Mouse (Mus musculus) brain, adult 2 months (tissue): ENCODE measurements around the gene Olfr1100.

Experiments used
- DNase-seq: peaks from one replicate; pipeline ENCODE4 v3.0.0; 2011; ENCODE audit warnings: low read depth, low spot score

Gene Olfr1100

DNA sequence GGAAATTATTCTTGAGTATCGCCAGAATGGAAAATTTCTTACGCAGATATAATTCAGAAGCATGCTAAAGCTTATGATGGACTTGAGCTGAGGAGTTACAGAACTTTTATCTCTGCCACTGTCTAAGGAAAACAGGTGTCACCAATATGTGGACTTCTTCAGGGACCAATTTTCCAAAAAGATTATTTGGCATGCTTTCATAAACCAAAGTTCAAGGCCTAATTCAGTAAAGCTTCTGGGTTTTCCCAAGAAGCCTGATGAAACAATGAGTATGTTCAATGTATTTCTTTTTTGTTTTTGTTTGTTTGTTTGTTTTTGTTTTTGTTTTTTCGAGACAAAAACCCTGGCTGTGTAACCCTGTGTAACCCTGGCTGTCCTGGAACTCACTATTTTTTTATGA, at the start of gene Olfr1100:
Gene Olfr1100, minus strand, starts transcription at position 101 of the 400 bp plus-strand sequence.
- DNase-seq, result no peak

DNA sequence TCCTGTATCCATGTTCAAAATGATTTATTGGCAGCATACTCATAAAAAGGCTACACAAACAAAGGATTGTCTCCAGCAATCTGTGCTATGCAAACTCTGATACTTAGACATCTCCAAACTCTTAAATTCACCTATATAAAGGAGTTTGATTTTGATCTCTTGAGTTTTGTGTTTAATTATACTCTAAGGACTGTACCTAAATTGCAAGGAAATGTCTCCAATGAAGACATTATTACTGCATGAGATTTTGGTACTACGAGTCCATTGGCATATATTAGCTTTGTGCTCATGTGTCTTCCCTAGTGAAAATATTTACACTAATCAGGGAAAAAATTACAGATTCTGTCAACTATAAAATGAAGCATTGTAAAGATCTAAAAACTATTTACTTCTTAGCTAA, 47.2 kb upstream of the Olfr1100 start, which contains the start of gene Olfr1104:
Gene Olfr1104, minus strand, starts transcription at position 101 of the 400 bp plus-strand sequence.
- DNase-seq, result no peak

DNA sequence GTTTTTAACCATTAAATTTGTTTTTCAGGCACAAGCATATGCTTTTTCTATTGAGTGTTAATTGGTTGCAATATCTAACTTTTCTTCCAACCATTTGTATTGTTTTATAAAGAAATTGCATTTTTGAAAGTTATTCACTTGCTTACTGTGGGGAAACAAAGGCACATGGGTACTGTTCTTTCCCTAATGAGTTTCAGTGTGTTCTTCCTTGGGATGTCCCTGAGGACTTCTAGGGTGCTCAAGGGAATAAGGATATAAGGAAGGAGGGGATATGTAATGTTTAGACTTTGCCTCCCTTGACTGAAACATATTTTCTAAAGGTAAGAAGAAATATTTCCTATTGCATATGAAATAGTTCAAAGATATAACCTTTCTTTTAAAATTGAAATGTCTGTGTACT, 18.3 kb upstream of the Olfr1100 start, which contains the start of gene Olfr1102:
Gene Olfr1102, plus strand, starts transcription at position 301 of the 400 bp plus-strand sequence.
- DNase-seq, result no peak

DNA sequence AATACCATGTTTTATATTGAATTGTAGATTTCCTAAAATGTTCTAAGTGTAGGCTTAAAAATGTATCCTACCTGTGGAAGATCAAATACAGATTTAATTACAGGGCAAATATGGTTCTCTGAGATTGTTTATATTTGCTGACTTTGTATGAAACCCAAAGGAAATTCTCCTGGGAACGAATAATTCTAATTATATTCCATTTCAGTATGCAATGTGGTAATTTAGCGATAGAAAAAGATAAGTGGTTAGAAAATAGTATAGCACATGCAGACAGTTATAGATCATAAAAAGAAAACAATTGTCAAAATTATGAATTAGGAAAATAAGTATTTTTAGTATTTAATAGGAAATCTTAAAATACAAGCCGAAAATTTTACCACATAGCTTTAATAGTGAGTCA, 11.4 kb upstream of the Olfr1100 start, which contains the start of gene Olfr1101:
Gene Olfr1101, minus strand, starts transcription at position 101 of the 400 bp plus-strand sequence.
- no peak for DNase-seq

DNA sequence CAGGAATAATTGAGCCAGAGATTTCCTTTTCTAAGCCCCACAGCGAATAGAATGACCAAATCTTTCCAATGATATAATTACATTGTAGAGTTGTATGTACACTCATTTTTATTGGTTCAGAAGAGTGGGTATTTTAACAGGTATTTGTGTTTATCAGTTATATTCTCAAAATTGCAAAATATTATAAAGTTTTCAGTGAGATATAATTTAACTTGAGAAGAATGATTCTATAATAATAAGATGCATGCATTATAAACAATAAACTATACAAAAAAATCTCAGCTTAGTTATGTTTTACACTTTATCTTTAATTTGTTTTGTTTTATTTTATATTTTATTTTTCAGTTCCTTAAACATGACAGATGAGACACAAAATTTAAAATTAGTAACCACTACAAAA, 19.2 kb downstream of the Olfr1100 start, which contains the start of gene Olfr1099:
Gene Olfr1099, minus strand, starts transcription at position 101 of the 400 bp plus-strand sequence.
- no peak for DNase-seq

DNA sequence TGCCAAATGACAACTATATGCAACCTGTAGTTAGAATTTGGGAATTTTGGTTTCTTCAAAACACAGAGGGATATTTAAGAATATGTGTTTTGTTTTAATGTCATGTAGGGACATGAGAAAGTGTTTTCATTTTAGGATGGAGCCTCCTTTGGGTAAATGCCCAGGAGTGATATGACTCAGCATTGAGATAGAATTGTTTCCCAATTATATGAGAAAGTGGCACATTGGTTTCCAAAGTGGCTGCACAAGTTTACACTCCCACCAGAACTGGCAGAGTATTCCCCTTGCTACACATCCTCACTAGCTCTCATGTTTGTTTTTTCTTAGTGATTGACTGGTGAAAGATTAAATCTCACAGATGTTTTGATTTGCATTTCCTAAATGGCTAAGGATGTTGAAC, 53.2 kb downstream of the Olfr1100 start:
- peak; percentile 50 for DNase-seq
